Mouse (Mus musculus) adrenal gland, postnatal 25 days (tissue): ENCODE measurements at regions not wholly inside any gene's neighbourhood (a gene's known extent, or its start where the extent isn't known, plus 50 kb on each side); places are given as distances from the start of the nearest gene placed in this dataset.
"Not testable (repeated sequence)": the region's sequence is repeated elsewhere in the genome, so short reads cannot be mapped to it uniquely, and the experiment has no call there.

Source experiments
- DNase-seq: peaks from one replicate; pipeline ENCODE4 v3.0.0; 2021; ENCODE audit warnings: mixed read lengths

GRCm38 (mm10) chr5:129256136-129256535, 159.6 kb downstream of the Adgrd1 start:
- no peak for DNase-seq

GRCm38 (mm10) chr5:129257206-129257605, 160.7 kb downstream of the Adgrd1 start:
- no peak for DNase-seq

DNA sequence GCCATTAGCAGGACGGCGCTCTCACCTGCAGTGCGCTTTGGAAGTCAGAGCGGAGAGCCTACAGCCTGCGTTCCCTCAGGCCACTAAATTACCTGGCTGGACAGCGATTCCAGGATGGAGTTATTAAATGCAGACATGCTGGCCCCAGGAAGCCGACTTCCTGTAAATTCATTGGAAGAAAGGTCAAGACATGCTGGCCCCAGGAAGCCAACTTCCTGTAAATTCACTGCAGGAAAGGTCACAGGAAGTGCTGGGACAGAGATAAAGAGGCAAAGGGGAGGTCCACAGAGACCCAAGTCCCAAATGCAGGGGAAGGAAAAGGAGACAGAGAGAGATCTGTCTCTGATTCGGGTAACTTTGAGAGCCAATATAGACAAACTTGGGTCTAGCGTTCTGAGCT, 164.1 kb downstream of the Adgrd1 start:
- DNase-seq: no peak

- DNase-seq: no peak
Measured at GRCm38 (mm10) chr5:129263118-129263517, 166.6 kb downstream of the Adgrd1 start.

- DNase-seq: no peak
Measured at GRCm38 (mm10) chr5:129264363-129264762, 167.8 kb downstream of the Adgrd1 start.

DNA sequence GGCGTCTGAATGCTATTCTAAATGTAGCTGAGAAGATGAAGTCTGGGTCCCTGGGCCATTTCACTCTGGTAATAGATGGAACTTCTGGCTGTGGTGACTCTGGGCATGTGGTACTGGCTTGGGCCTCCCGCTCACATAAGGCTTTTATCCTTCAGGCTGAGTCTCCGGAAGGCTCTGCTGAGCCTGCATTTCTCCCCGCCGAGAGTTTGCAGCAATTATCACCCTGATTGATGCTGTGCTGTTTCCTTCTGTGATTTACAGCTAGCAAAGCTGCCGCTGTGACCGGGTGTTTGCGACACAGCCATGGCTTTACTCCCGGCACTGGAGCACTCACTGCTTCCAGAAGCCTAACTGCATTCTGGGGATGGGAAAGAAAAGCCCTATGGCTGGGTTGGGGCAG, 171.9 kb downstream of the Adgrd1 start:
- DNase-seq: no peak

DNA sequence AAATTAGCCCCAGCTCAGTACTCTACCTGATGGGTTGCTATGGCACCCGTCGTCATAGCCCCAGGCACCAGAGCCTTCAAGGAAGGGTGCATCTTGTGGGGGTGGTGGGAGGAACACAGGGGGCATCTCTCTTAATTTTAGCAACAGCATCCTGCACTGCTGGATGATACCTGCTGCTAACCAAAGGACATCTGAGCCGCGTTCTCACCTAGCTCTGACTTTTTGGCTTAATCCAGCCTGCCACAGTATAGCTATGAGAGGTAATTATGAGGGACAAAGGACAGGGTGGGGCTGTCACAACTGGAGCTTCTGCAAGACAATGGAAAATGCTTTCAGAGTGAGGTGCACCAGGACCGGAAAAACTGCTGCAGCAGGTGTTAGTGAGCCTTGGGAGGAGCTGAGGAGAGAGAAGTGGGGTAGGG, 173.5 kb downstream of the Adgrd1 start:
- no peak for DNase-seq

GRCm38 (mm10) chr5:129281406-129281805, 184.9 kb downstream of the Adgrd1 start:
- DNase-seq: no peak

- no peak for DNase-seq
Measured at GRCm38 (mm10) chr5:129282133-129282532, 185.6 kb downstream of the Adgrd1 start.

- no peak for DNase-seq
Measured at GRCm38 (mm10) chr5:129282826-129283225, 186.3 kb downstream of the Adgrd1 start.

DNA sequence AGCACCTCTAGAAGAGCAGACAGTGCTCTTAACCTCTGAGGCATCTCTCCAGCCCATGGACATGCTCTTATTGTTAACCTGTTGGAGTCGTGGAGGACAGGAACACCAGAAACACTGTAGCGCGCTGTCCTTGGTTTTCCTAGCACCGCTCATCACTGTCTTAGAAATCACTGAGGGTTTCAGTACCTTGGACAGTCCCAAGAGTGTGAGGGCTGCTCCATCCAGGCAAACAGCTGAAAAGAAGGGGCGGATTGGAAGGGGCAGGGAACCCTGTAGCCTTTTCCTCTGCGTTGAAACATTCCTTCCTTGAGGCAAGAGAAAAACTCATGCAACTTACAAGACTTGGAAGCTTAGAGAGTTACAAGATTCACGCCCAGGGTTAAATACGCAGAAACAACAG, 190.9 kb downstream of the Adgrd1 start:
- no peak for DNase-seq

- not testable (repeated sequence) for DNase-seq
Measured at GRCm38 (mm10) chr5:129292821-129293220, 196.3 kb downstream of the Adgrd1 start.

DNA sequence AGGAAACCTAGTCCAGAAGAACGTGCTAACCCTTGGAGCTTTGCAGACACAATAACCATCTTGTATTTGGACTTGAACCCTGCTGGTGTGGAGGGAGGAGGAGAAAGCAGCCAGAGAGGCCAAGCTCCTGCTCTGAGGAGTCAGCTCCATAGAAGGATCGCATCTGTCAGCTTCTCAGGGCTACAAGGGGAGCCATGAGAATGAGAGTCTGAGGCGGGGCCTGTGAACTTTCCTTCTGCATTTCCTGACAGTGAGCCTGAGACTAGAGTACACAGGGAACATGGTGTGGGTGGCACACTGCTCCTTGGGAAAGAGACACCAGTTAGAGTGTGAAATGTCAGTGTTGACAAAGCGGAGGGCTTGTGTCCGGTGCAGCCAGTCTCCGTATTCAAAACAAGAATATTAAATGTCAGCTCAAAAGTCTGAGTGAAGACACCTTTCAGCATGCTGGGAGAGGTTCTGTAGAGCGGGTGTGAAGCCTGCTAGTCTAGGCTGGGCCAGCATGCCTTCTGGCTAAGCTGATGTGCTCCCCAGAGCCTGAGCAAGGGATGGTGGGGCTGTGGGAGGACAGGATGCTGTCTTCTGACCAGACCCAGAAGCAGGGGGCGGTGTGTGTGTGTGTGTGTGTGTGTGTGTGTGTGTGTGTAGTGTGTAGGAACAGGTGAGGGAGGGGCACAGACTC, 198.5 kb downstream of the Adgrd1 start:
- DNase-seq: not testable (repeated sequence)

GRCm38 (mm10) chr5:129297657-129298349, 201.3 kb downstream of the Adgrd1 start:
- DNase-seq: no peak

GRCm38 (mm10) chr5:129298646-129299455, 202.2 kb upstream of the Sfswap start:
- no peak for DNase-seq

DNA sequence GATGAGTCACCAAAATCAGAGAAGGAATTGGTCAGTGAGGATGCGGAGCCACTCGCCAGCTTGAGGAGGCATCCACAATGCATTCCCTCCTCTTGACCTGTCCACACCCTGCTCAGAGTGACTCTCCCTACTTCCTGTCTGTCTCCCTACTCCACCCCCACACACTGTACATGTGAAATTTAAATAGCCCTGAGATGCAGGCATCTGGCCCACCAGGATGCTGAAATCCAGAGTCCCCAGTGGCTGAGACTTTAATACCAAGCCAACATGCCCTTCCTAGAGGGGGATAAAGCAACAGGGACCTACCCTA, 201.6 kb upstream of the Sfswap start:
- DNase-seq: no peak

- DNase-seq: no peak
Measured at GRCm38 (mm10) chr5:129300423-129300822, 200.6 kb upstream of the Sfswap start.

DNA sequence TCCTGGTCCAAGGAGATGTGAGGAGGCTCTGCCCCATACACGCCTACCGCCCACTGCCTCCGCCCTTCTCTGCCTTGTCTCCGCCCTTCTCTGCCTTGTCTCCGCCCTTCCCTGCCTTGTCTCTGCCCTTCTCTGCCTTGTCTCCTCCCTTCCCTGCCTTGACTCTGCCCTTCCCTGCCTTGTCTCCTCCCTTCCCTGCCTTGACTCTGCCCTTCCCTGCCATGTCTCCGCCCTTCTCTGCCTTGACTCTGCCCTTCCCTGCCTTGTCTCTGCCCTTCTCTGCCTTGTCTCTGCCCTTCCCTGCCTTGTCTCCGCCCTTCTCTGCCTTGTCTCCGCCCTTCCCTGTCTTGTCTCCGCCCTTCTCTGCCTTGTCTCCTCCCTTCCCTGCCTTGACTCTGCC, 185.4 kb upstream of the Sfswap start:
- DNase-seq: no peak

GRCm38 (mm10) chr5:129331094-129331523, 169.9 kb upstream of the Sfswap start:
- DNase-seq: no peak

DNA sequence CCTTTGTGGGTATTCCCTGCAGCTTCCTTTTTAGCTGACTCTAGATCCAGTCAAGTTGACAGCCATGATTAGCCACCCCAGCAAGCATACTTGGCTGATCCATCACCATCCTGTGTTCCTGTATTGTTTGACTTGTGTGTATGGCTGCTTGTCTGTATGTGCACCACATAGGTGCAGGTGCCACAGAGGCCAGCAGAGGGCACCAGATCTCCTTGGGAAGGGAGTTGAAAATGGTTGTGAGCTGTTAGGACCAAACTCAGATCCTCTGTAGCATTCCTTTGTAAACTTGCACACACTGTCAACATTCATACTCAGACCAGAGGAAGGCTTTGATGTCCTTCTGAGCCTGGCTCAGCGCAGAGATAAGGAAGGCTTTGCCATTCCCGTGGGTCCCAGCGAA, 169.0 kb upstream of the Sfswap start:
- DNase-seq: no peak

DNA sequence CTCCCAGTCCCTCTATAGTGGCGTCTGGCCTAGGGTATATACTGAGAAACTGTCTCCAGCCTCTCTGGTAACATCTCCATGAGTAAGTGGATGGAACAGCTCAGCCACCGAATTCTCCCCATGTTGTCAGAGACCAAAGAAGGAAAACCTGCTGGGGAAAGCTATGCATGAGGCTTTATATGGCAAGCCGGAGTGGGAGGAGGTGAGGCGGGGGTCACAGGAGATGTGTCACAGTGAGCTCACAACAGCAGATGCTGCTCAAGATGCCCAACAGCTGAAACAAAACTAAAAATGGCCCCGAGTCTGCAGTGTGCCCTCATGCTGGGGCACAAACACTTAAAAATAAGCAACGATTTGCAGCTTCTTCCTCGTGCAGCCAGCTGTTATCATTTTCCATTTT, 162.5 kb upstream of the Sfswap start:
- no peak for DNase-seq

DNA sequence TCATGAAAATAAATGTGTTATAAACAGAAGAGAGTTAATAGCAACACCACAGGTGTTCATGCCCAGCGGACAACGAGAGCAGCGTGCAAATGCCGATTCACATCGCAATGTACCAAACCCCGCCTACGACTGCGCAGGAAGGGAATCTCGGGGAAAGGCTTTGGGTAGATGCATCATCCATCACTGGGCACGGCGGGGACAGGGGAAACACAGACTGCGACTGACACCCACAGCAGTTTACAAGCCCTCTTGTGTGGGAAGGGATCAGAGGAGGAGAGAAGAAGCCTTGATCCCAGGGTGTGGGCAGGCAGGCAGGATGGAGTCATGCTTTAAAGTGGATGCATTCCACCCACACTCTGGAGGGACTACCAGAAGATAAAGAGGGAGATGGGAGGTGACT, 157.0 kb upstream of the Sfswap start:
- no peak for DNase-seq

GRCm38 (mm10) chr5:129350024-129350423, 151.0 kb upstream of the Sfswap start:
- no peak for DNase-seq
